In genomic region chr1:81076831-81077664, GRCm38 (mm10) we compare ENCODE assay signal across 9 mouse cellular contexts. TPM values are rescaled to one million over a fixed set of nuclear protein-coding genes. Genes with fewer than 3 reads are reported as not detected.
A peak's percentile ranks its signal among the peaks of the same experiment; 100 is the strongest.
DNase-seq lines count a peak whose midpoint lies in the region; TF ChIP-seq lines count a peak whose summit lies in the region.
"Had no signal": no experiment of that assay in that cellular context is flagged by ENCODE, and none has a peak within 500 bp of the region (broad histone marks: within the 10 kb centered on the region; RNA-seq: fewer than 3 reads in every experiment).

Gene Nyap2, plus strand, starts transcription at chr1:81076950.

- no peaks in the 10 kb centered on the region for H3K36me3 ChIP-seq in MEL (ENCODE audit: control insufficient read depth in 1 of 2, insufficient read depth in 2 of 2, low read length in 2 of 2)

- no peak within 1 kb of the TSS for H3K9ac ChIP-seq in MEL (ENCODE audit: control insufficient read depth, low read depth, low read length, poor library complexity, severe bottlenecking)

- no peaks in the 10 kb centered on the region for H3K27me3 ChIP-seq in MEL (ENCODE audit: control insufficient read depth in 1 of 2, insufficient read depth in 2 of 2, low read length in 2 of 2)

- TF ChIP-seq POLR2A in MEL (IDR thresholded peaks at IDR 0.05; ENCODE audit: control insufficient read depth in 1 of 2, insufficient read depth in 1 of 2, low read depth in 1 of 2, low read length in 2 of 2, poor library complexity in 1 of 2) = no peak
- no peak for TF ChIP-seq POLR2A in olfactory bulb, adult 2 months (IDR thresholded peaks at IDR 0.05; ENCODE audit: insufficient read depth, low read depth, low read length)

- H3K4me3 ChIP-seq in MEL (ENCODE audit: control insufficient read depth in 1 of 2, insufficient read depth in 1 of 2, low read depth in 2 of 2, low read length in 2 of 2) = no peak within 1 kb of the TSS
- peak within 1 kb of the TSS; percentile 63 for H3K4me3 ChIP-seq in left cerebral cortex, adult 2 months
- peak within 1 kb of the TSS; percentile 63 for H3K4me3 ChIP-seq in olfactory bulb, adult 2 months (ENCODE audit: insufficient read depth, low read depth, low read length)

- no peaks in the 10 kb centered on the region for H3K4me1 ChIP-seq in MEL (ENCODE audit: control insufficient read depth in 1 of 2, insufficient read depth in 2 of 2, low read length in 2 of 2)
- H3K4me1 ChIP-seq in olfactory bulb, adult 2 months (ENCODE audit: control insufficient read depth, insufficient read depth, low read length) = no peaks in the 10 kb centered on the region

- no peak for TF ChIP-seq RAD21 in MEL (IDR thresholded peaks at IDR 0.05; ENCODE audit: low read depth, low read length)

- H3K79me2 ChIP-seq in MEL (ENCODE audit: control insufficient read depth, insufficient read depth, low read length, poor library complexity) = no peaks in the 10 kb centered on the region

- intact Hi-C loops in left cerebral cortex, adult 2 months (cut with DNase I) = loop anchor here (2.0 to 5.0 kb wide), 4 partner anchors 104 to 222 kb away; no protein-coding TSS in a partner anchor

- TF ChIP-seq EP300 in MEL (IDR thresholded peaks at IDR 0.05; ENCODE audit: low read depth in 1 of 2, low read length in 2 of 2) = no peak

- TF ChIP-seq CTCF in MEL (IDR thresholded peaks at IDR 0.05 in 2 of 3, conservative IDR thresholded peaks at IDR 0.05 in 1 of 3; ENCODE audit: control insufficient read depth in 1 of 3, insufficient read depth in 1 of 3, low read depth in 2 of 3, low read length in 3 of 3, poor library complexity in 1 of 3, severe bottlenecking in 1 of 3) = no peak
- TF ChIP-seq CTCF in left cerebral cortex, adult 2 months (IDR thresholded peaks at IDR 0.05) = no peak
- TF ChIP-seq CTCF in olfactory bulb, adult 2 months (IDR thresholded peaks at IDR 0.05; ENCODE audit: insufficient read depth, low read depth, low read length) = no peak

- WGBS in olfactory bulb, adult 2 months = 7% methylated on average over 16 of the region's 16 CpGs

- no peaks in the 10 kb centered on the region for H3K9me3 ChIP-seq in MEL (replicated peaks; ENCODE audit: insufficient read depth, low read length)

- no peak within 1 kb of the TSS for H3K27ac ChIP-seq in MEL (ENCODE audit: control insufficient read depth, low read depth, low read length)
- peak within 1 kb of the TSS; percentile 97 for H3K27ac ChIP-seq in left cerebral cortex, adult 2 months
- peak within 1 kb of the TSS; percentile 98 for H3K27ac ChIP-seq in olfactory bulb, adult 2 months (ENCODE audit: insufficient read depth, low read depth, low read length)

- DNase-seq in MEL (ENCODE audit: low read depth, low spot score) (peak; percentile 2), adipocyte (ENCODE audit: low spot score) (no peak)
- DNase-seq in cerebellum, adult 18-20 months = peak; percentile 76 to 78
- peak; percentile 29 for DNase-seq in forelimb bud, embryonic 11.5 days (ENCODE audit: low read depth, low spot score)
- peak; percentile 58 to 61 for DNase-seq in left cerebral cortex, adult 2 months (ENCODE audit: extremely low spot score in 1 of 2, low spot score in 2 of 2)
- DNase-seq in thymus, postnatal 0 days (ENCODE audit: low spot score) = no peak
- no peak for DNase-seq in thymus, postnatal 36 days

TF ChIP-seq in MEL, 35 proteins besides CTCF, POLR2A, EP300 and RAD21:
- TF ChIP-seq ZKSCAN1 (IDR thresholded peaks at IDR 0.05; ENCODE audit: low read depth, low read length) (no peak), USF1 (IDR thresholded peaks at IDR 0.05; ENCODE audit: low read depth, low read length) (no peak), ELF1 (IDR thresholded peaks at IDR 0.05; ENCODE audit: low read depth, low read length) (no peak)

RNA-seq across cellular contexts. Expression of gene Nyap2, which starts in this region (rescaled TPM):
- not detected in 2 replicates for total RNA-seq in MEL (2012; rRNA removed)
- polyA plus RNA-seq in MEL (2012; ENCODE audit: insufficient read depth in 1 of 2, insufficient read length in 2 of 2, low read depth in 1 of 2, low replicate concordance in 2 of 2, missing spikeins in 1 of 2) = not detected
- total RNA-seq in left cerebral cortex, adult 2 months (2021) = 10 to 100 TPM; 42.9 to 43.4 TPM
- not detected in 2 replicates for polyA plus RNA-seq in olfactory bulb, adult 2 months (2012; ENCODE audit: insufficient read depth, insufficient read length, low replicate concordance, missing spikeins)
- polyA plus RNA-seq in thymus, postnatal 0 days (2015; fragmentation: Nextera tagmentation; extraction: Ambion mirVana) = 0.01 TPM in 1 of 2 replicates, not detected in the other
- polyA plus RNA-seq: heart, postnatal 0 days had no signal

Comparison
In these comparisons a context has a peak if more than half of its experiments do, and no peak if none do; other contexts are left out.
1. RNA of gene Nyap2 (total RNA-seq): 42.9 to 43.4 TPM in left cerebral cortex, adult 2 months; not detected in MEL; every median in the first group is over 10 times any median in the second.
2. Peak in DNase-seq in MEL; RNA of the gene not detected or under 1 TPM.
3. DNase-seq: peak in cerebellum, adult 18-20 months (2 of 2), forelimb bud, embryonic 11.5 days (single experiment) and left cerebral cortex, adult 2 months (2 of 2); none in adipocyte (single experiment), thymus, postnatal 0 days (single experiment) and thymus, postnatal 36 days (0 of 2).
4. H3K4me3 ChIP-seq: peak in left cerebral cortex, adult 2 months (single experiment) and olfactory bulb, adult 2 months (single experiment); none in MEL (0 of 2).